In the genomic region with DNA sequence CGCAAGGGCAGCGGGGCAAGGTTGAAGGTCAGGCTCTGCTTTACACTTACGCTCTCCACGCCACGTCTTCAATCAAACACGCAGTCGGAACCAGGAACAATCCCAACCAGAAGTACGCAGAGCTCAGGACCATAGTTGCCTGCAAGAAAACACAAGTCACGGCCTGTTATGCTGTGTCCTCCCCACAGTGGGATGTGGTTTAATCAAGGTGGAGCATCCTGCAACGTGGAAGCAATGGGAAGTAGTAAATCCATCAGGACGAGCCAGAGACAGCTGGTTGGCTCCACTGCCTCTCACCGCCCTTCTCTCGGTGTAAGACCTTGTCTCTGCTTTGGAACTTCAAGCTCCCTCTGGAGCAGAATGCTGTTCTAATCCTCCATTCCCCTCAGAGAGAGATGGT, we compare ENCODE assay signal across 20 mouse cellular contexts.
DNase-seq lines count a peak whose midpoint lies in the region; TF ChIP-seq lines count a peak whose summit lies in the region.
"Had no signal": no experiment of that assay in that cellular context is flagged by ENCODE, and none has a peak within 500 bp of the region (broad histone marks: within the 10 kb centered on the region; RNA-seq: fewer than 3 reads in every experiment).

No protein-coding gene starts in this region.

- DNase-seq in embryo, embryonic 11 days: peak; percentile 15
- no peak for DNase-seq in embryo, embryonic 10.5 days (ENCODE audit: low spot score)
- DNase-seq in spleen, adult 2 months (ENCODE audit: low read depth in 1 of 2, low spot score in 2 of 2): no peak
- no peak for DNase-seq in spleen, adult 18-20 months
- peak; percentile 24 for DNase-seq in kidney, postnatal 14 days
- no peak for DNase-seq in ovary, postnatal 10 days (ENCODE audit: low spot score)
- DNase-seq in gastrocnemius, postnatal 4 days (ENCODE audit: low spot score in 2 of 2): no peak
- DNase-seq: cerebellum, adult 11-12 months; cerebellum, postnatal 25 days; gastrocnemius, postnatal 14 days; heart, adult 2 months; heart, postnatal 14 days had no signal

- H3K4me1 ChIP-seq in spleen, adult 2 months (ENCODE audit: control insufficient read depth, insufficient read depth, insufficient read length): peaks cover 4% of the 10 kb centered on the region; the same call in 1 of the 2 replicates
- H3K4me1 ChIP-seq: hindbrain, embryonic 12.5 days; midbrain, embryonic 10.5 days had no signal

- H3K36me3 ChIP-seq in spleen, adult 2 months (ENCODE audit: control insufficient read depth, insufficient read depth, low read length): no peaks in the 10 kb centered on the region
- H3K36me3 ChIP-seq: embryonic facial prominence, embryonic 10.5 days; heart, embryonic 13.5 days; hindbrain, embryonic 12.5 days; lung, embryonic 15.5 days; midbrain, embryonic 10.5 days; neural tube, embryonic 15.5 days had no signal

- 89% methylated on average over 13 of the region's 13 CpGs for WGBS in spleen, adult 2 months

- H3K27me3 ChIP-seq in spleen, adult 2 months (ENCODE audit: control insufficient read depth, insufficient read depth, low read length): no peaks in the 10 kb centered on the region
- H3K27me3 ChIP-seq: heart, embryonic 13.5 days; hindbrain, embryonic 12.5 days; lung, embryonic 15.5 days; neural tube, embryonic 15.5 days had no signal

- 0 out of 2 replicates have a peak overlapping the region, but pooled peaks have one; percentile 29 for H3K27ac ChIP-seq in spleen, adult 2 months (ENCODE audit: insufficient read depth, low read length)
- H3K27ac ChIP-seq: embryonic facial prominence, embryonic 10.5 days; heart, adult 2 months; heart, embryonic 13.5 days; hindbrain, embryonic 12.5 days; kidney, postnatal 0 days; liver, embryonic 14.5 days; lung, embryonic 15.5 days; midbrain, embryonic 10.5 days; neural tube, embryonic 15.5 days had no signal

- no peak for TF ChIP-seq CTCF in spleen, adult 2 months (IDR thresholded peaks at IDR 0.05; ENCODE audit: extremely low read depth, insufficient read depth, insufficient read length, insufficient replicate concordance)

- no peak for TF ChIP-seq POLR2A in spleen, adult 2 months (IDR thresholded peaks at IDR 0.05; ENCODE audit: low read depth, low read length)

- H3K4me3 ChIP-seq in spleen, adult 2 months (ENCODE audit: extremely low read depth, insufficient read depth, insufficient read length): no peak overlapping the region
- H3K4me3 ChIP-seq: embryonic facial prominence, embryonic 10.5 days; heart, adult 2 months; heart, embryonic 13.5 days; hindbrain, embryonic 12.5 days; lung, embryonic 15.5 days; midbrain, embryonic 10.5 days; neural tube, embryonic 15.5 days had no signal

Comparison
In these comparisons a context has a peak if more than half of its experiments do, and no peak if none do; other contexts are left out.
1. DNase-seq: peak in embryo, embryonic 11 days (single experiment) and kidney, postnatal 14 days (single experiment); none in embryo, embryonic 10.5 days (single experiment), spleen, adult 2 months (0 of 2), spleen, adult 18-20 months (0 of 2), ovary, postnatal 10 days (single experiment) and gastrocnemius, postnatal 4 days (0 of 2).